Mouse (Mus musculus): ENCODE measurements around the gene Nfia. TPM values are rescaled to one million over a fixed set of nuclear protein-coding genes. Genes with fewer than 3 reads are reported as not detected.

Nfia gene
- polyA plus RNA-seq, 1 experiment = 57.7 TPM

GRCm38 (mm10) chr4:98080586-98080985 lies 308.1 kb downstream of the Nfia start:
- Histone ChIP-seq H3K4me1 (ENCODE audit: control insufficient read depth, insufficient read depth, low read length) (no peaks in the 10 kb centered on the region), H3K4me3 (replicated peaks; ENCODE audit: extremely low read depth, low read depth, low read length) (no peak overlapping the region)
- no peak for TF ChIP-seq CTCF (IDR thresholded peaks at IDR 0.05; ENCODE audit: insufficient read depth, low read length)
- TF ChIP-seq POLR2A (IDR thresholded peaks at IDR 0.05; ENCODE audit: borderline replicate concordance, extremely low read depth, low read depth, low read length) = no peak
- no peak for DNase-seq
- 68% methylated on average over 1 of the region's 1 CpGs for WGBS

DNA sequence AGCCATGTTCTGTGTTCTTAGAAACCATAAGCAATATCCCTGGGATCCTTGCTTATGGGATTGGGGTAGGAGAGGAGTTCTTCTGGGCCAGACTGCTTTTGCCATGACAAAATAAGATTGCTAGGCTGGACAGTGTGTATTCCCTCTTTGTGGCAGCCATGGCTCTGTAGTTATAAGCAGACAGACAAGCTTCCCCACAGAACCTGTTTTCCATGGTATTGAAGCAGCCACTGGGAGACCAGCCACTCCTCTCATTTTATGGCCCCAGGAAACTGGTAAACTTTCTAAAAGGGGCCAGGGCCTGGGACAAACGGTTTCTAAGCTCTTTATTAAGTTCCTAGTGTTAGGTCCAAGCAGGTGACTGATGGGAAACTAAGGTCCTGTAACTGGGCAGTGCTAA lies 309.4 kb downstream of the Nfia start:
- Histone ChIP-seq H3K4me3 (replicated peaks; ENCODE audit: extremely low read depth, low read depth, low read length) (no peak overlapping the region), H3K4me1 (ENCODE audit: control insufficient read depth, insufficient read depth, low read length) (peaks cover 3% of the 10 kb centered on the region)
- TF ChIP-seq POLR2A (IDR thresholded peaks at IDR 0.05; ENCODE audit: borderline replicate concordance, extremely low read depth, low read depth, low read length) = no peak
- no peak for TF ChIP-seq CTCF (IDR thresholded peaks at IDR 0.05; ENCODE audit: insufficient read depth, low read length)
- no peak for DNase-seq
- WGBS = 55% methylated on average over 1 of the region's 1 CpGs

DNA sequence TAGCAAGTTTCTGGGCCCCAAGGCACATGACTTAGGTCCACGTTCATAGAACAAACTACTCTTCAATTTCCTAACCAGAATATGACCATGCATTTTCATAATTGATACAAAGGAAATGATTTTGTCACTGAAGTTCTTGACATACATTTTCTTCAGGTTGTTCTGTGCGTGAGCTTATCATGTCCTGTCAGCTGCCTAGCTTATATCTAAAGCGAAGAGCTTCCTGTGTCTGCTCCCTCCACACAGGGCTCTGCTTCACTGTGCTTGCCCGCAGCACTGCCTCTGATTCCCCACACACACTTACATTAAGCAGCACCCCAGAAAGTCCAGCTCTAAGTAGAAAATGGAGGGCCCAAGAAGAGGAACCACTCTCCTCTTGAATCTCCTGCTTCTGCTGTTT lies 310.0 kb downstream of the Nfia start:
- Histone ChIP-seq H3K4me3 (replicated peaks; ENCODE audit: extremely low read depth, low read depth, low read length) (no peak overlapping the region), H3K4me1 (ENCODE audit: control insufficient read depth, insufficient read depth, low read length) (peaks cover 7% of the 10 kb centered on the region)
- TF ChIP-seq CTCF (IDR thresholded peaks at IDR 0.05; ENCODE audit: insufficient read depth, low read length) = no peak
- TF ChIP-seq POLR2A (IDR thresholded peaks at IDR 0.05; ENCODE audit: borderline replicate concordance, extremely low read depth, low read depth, low read length) = no peak
- 78% methylated on average over 4 of the region's 4 CpGs for whole genome bisulfite sequencing
- no peak for DNase-seq

DNA sequence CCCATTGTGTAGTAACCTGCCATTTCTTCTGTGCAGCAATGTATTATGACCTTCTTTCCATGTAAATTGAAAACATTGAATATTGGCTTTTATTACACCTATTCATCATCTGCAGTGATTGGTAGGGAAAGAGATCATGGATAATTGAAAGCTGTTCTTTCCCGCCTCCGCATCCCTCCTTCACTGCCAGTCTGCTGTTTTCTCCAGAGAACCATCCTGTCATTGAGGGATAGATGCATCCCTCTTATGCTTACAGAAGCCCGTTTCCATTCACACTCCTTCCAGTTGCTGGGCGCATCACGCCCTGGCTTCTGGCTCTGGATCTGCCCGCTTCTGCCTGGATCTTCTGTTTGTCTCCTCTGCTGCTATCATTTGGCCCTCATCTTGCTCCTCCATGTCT lies 312.5 kb downstream of the Nfia start:
- no peak for DNase-seq
- Histone ChIP-seq H3K4me1 (ENCODE audit: control insufficient read depth, insufficient read depth, low read length) (peaks cover 11% of the 10 kb centered on the region), H3K4me3 (replicated peaks; ENCODE audit: extremely low read depth, low read depth, low read length) (no peak overlapping the region)
- WGBS = 93% methylated on average over 6 of the region's 6 CpGs
- no peak for TF ChIP-seq CTCF (IDR thresholded peaks at IDR 0.05; ENCODE audit: insufficient read depth, low read length)
- no peak for TF ChIP-seq POLR2A (IDR thresholded peaks at IDR 0.05; ENCODE audit: borderline replicate concordance, extremely low read depth, low read depth, low read length)

GRCm38 (mm10) chr4:98086976-98087375 lies 314.4 kb downstream of the Nfia start:
- no peak for DNase-seq
- no peak for TF ChIP-seq POLR2A (IDR thresholded peaks at IDR 0.05; ENCODE audit: borderline replicate concordance, extremely low read depth, low read depth, low read length)
- TF ChIP-seq CTCF (IDR thresholded peaks at IDR 0.05; ENCODE audit: insufficient read depth, low read length) = no peak
- peaks cover 22% of the 10 kb centered on the region for H3K4me1 ChIP-seq (ENCODE audit: control insufficient read depth, insufficient read depth, low read length)
- no peak overlapping the region for H3K4me3 ChIP-seq (replicated peaks; ENCODE audit: extremely low read depth, low read depth, low read length)
- 41% methylated on average over 4 of the region's 4 CpGs for WGBS

- TF ChIP-seq POLR2A (IDR thresholded peaks at IDR 0.05; ENCODE audit: borderline replicate concordance, extremely low read depth, low read depth, low read length) (no peak), CTCF (IDR thresholded peaks at IDR 0.05; ENCODE audit: insufficient read depth, low read length) (no peak)
- DNase-seq = no peak
- H3K4me3 ChIP-seq (replicated peaks; ENCODE audit: extremely low read depth, low read depth, low read length) = no peak overlapping the region
- 52% methylated on average over 6 of the region's 6 CpGs for WGBS
- H3K4me1 ChIP-seq (ENCODE audit: control insufficient read depth, insufficient read depth, low read length) = peaks cover 32% of the 10 kb centered on the region
Measured at GRCm38 (mm10) chr4:98089985-98090384, 317.5 kb downstream of the Nfia start.

GRCm38 (mm10) chr4:98090586-98090985 lies 318.1 kb downstream of the Nfia start:
- TF ChIP-seq CTCF (IDR thresholded peaks at IDR 0.05; ENCODE audit: insufficient read depth, low read length) (no peak), POLR2A (IDR thresholded peaks at IDR 0.05; ENCODE audit: borderline replicate concordance, extremely low read depth, low read depth, low read length) (no peak)
- DNase-seq = no peak
- 33% methylated on average over 3 of the region's 3 CpGs for WGBS
- Histone ChIP-seq H3K4me3 (replicated peaks; ENCODE audit: extremely low read depth, low read depth, low read length) (no peak overlapping the region), H3K4me1 (ENCODE audit: control insufficient read depth, insufficient read depth, low read length) (peaks cover 32% of the 10 kb centered on the region)

- TF ChIP-seq CTCF (IDR thresholded peaks at IDR 0.05; ENCODE audit: insufficient read depth, low read length) = no peak
- no peak for TF ChIP-seq POLR2A (IDR thresholded peaks at IDR 0.05; ENCODE audit: borderline replicate concordance, extremely low read depth, low read depth, low read length)
- DNase-seq = no peak
- 20% methylated on average over 4 of the region's 4 CpGs for WGBS
- Histone ChIP-seq H3K4me3 (replicated peaks; ENCODE audit: extremely low read depth, low read depth, low read length) (no peak overlapping the region), H3K4me1 (ENCODE audit: control insufficient read depth, insufficient read depth, low read length) (peaks cover 32% of the 10 kb centered on the region)
Measured at GRCm38 (mm10) chr4:98091368-98091827, 318.9 kb downstream of the Nfia start.

DNA sequence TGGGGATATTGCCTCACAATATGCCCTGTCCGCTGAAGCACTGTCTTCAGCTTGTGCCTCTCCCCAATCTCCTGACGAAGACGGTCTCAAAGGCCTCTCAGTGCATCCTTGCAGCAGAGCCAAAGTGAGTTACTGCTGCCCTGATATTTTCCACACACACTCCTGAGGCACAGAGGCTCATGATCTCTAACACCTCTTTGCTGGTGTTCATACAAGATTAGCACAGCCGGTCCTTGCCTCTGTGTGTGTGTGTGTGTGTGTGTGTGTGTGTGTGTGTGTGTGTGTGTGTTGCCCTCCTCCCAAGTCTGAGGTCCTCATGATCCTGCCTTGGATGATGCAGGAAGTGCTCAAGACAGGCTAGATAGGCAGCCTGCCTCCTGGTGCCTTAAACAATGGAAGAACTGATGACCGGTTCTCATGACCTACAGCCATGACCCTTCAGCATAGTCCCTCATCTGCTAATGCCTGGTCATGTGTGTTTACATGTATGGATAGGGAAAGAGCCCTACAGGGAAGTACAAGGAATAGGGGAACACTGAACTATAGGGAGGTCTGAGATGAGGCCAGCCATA lies 319.5 kb downstream of the Nfia start:
- DNase-seq = no peak
- 45% methylated on average over 5 of the region's 5 CpGs for WGBS
- H3K4me3 ChIP-seq (replicated peaks; ENCODE audit: extremely low read depth, low read depth, low read length) = no peak overlapping the region
- TF ChIP-seq CTCF (IDR thresholded peaks at IDR 0.05; ENCODE audit: insufficient read depth, low read length) = no peak
- TF ChIP-seq POLR2A (IDR thresholded peaks at IDR 0.05; ENCODE audit: borderline replicate concordance, extremely low read depth, low read depth, low read length) = no peak
- H3K4me1 ChIP-seq (ENCODE audit: control insufficient read depth, insufficient read depth, low read length) = peaks cover 29% of the 10 kb centered on the region

DNA sequence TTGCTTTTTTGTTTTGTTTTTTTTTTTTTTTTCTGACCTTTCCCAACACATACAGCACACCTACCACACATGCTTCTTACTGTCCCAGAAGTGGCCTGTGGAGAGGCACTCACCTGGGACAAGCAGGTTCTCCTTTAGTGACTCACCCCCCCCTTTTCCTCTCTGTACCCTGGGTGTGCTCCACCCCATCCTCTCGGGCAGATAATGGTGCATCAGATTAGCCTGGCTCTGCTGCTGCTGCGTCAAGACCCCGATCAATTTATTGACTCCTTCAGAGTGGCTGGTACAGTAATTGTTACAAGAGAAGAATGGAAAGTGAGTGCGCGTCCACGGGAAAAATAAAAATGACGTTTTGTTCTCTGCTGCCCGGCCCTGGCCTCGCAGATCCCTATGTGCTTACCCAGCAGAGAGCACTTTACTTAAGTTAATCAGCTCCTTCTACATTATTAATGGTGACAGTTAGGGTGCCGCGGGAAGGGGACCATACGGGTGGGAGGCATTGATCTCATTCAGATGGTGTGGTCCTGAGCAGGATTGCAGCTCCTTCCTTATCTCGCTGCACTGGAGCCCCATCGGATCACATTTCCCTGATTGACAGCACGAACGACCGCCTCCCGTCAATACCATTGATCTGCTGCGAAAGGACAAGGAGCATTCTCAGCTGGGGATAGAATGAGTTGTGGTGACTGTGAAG lies 321.7 kb downstream of the Nfia start:
- no peak for DNase-seq
- WGBS = 54% methylated on average over 19 of the region's 19 CpGs
- Histone ChIP-seq H3K4me1 (ENCODE audit: control insufficient read depth, insufficient read depth, low read length) (peaks cover 31% of the 10 kb centered on the region), H3K4me3 (replicated peaks; ENCODE audit: extremely low read depth, low read depth, low read length) (no peak overlapping the region)
- TF ChIP-seq POLR2A (IDR thresholded peaks at IDR 0.05; ENCODE audit: borderline replicate concordance, extremely low read depth, low read depth, low read length) (no peak), CTCF (IDR thresholded peaks at IDR 0.05; ENCODE audit: insufficient read depth, low read length) (no peak)

Measured in lung, adult 2 months (tissue).